8 mouse cellular contexts compared by ENCODE assay signal in genomic region chr4:134355841-134356452, GRCm38 (mm10). TPM values are rescaled to one million over a fixed set of nuclear protein-coding genes. Genes with fewer than 3 reads are reported as not detected.
A peak's percentile ranks its signal among the peaks of the same experiment; 100 is the strongest.
DNase-seq lines count a peak whose midpoint lies in the region; ATAC-seq lines count a peak whose summit lies in the region.

No protein-coding gene starts in this region.

- DNase-seq in 3134 (ENCODE audit: extremely low read depth, insufficient read length, low spot score) (peak; percentile 75), ZHBTc4 (ENCODE audit: low read depth, low spot score) (peak; percentile 29)
- peak; percentile 91 to 93 for DNase-seq in kidney, postnatal 36 days
- DNase-seq in layer of hippocampus, postnatal 14 days (ENCODE audit: low spot score in 2 of 2), result no peak
- no peak for DNase-seq in B cell, adult 2 months
- no peak for DNase-seq in cerebellum, adult 11 months

- no peak overlapping the region for H3K4me3 ChIP-seq in heart, embryonic 13.5 days

- peaks cover 65% of the 10 kb centered on the region for H3K4me1 ChIP-seq in heart, embryonic 13.5 days

- no peaks in the 10 kb centered on the region for H3K36me3 ChIP-seq in heart, embryonic 13.5 days

- peak; percentile 40; the same call in 1 of the 2 replicates for ATAC-seq in heart, embryonic 13.5 days (ENCODE audit: extremely low read depth, insufficient number of reproducible peaks, low FRiP score, low TSS enrichment)
- ATAC-seq in frontal cortex, adult (ENCODE audit: low TSS enrichment), result no peak

- WGBS in heart, embryonic 13.5 days, result 21% methylated on average over 16 of the region's 16 CpGs

- peak overlapping the region; percentile 39 for H3K4me2 ChIP-seq in heart, embryonic 13.5 days

- H3K27me3 ChIP-seq in heart, embryonic 13.5 days (replicated peaks), result peaks cover 15% of the 10 kb centered on the region

- peak overlapping the region; percentile 58; the same call in 1 of the 2 replicates for H3K9ac ChIP-seq in heart, embryonic 13.5 days

- H3K9me3 ChIP-seq in heart, embryonic 13.5 days, result no peaks in the 10 kb centered on the region

- peak overlapping the region; percentile 79 for H3K27ac ChIP-seq in heart, embryonic 13.5 days (replicated peaks)

RNA-seq across cellular contexts. Expression of gene Slc30a2, which starts 13.0 kb away (rescaled TPM):
- 0.11 and 0.19 TPM in 2 replicates for polyA plus RNA-seq in heart, embryonic 13.5 days (2015; fragmentation: Nextera tagmentation; extraction: Ambion mirVana)
- not detected for total RNA-seq in layer of hippocampus, postnatal 14 days (2021)

RNA-seq across cellular contexts. Expression of gene Extl1, which starts 27.7 kb away (rescaled TPM):
- 2.7 and 3.3 TPM in 2 replicates for polyA plus RNA-seq in heart, embryonic 13.5 days (2015; fragmentation: Nextera tagmentation; extraction: Ambion mirVana)
- 10 to 100 TPM; 37.6 to 39.5 TPM for total RNA-seq in layer of hippocampus, postnatal 14 days (2021)

RNA-seq across cellular contexts. Expression of gene Pafah2, which starts 40.2 kb away (rescaled TPM):
- 9.0 and 9.9 TPM in 2 replicates for polyA plus RNA-seq in heart, embryonic 13.5 days (2015; fragmentation: Nextera tagmentation; extraction: Ambion mirVana)
- total RNA-seq in layer of hippocampus, postnatal 14 days (2021), result 10 to 100 TPM in 1 of 2 experiments, 1 to 10 TPM in 1; 7.8 to 10.9 TPM

RNA-seq across cellular contexts. Expression of gene Trim63, which starts 41.0 kb away (rescaled TPM):
- 108 and 136 TPM in 2 replicates for polyA plus RNA-seq in heart, embryonic 13.5 days (2015; fragmentation: Nextera tagmentation; extraction: Ambion mirVana)
- under 1 TPM in 1 of 2 experiments, not detected in 1; 0.21 TPM for total RNA-seq in layer of hippocampus, postnatal 14 days (2021)

Comparison
In these comparisons a context has a peak if more than half of its experiments do, and no peak if none do; other contexts are left out.
1. DNase-seq: peak in 3134 (single experiment), ZHBTc4 (single experiment) and kidney, postnatal 36 days (2 of 2); none in layer of hippocampus, postnatal 14 days (0 of 2), B cell, adult 2 months (0 of 2) and cerebellum, adult 11 months (single experiment).